Mouse (Mus musculus): ENCODE measurements around the gene Tcp1. TPM values are rescaled to one million over a fixed set of nuclear protein-coding genes. Genes with fewer than 3 reads are reported as not detected.
"Not testable (repeated sequence)": the region's sequence is repeated elsewhere in the genome, so short reads cannot be mapped to it uniquely, and the experiment has no call there.

Tcp1 gene
- polyA plus RNA-seq, 1 experiment from 2014 or later, result 144 TPM

- Histone ChIP-seq H3K4me2 (replicated peaks; ENCODE audit: low read depth) (no peak overlapping the region), H3K4me3 (ENCODE audit: low read depth, low read length) (no peak overlapping the region), H3K9ac (ENCODE audit: low read depth, low read length) (no peak overlapping the region), H3K9me3 (ENCODE audit: control insufficient read depth) (no peaks in the 10 kb centered on the region), H3K4me1 (replicated peaks; ENCODE audit: control insufficient read depth, insufficient read depth, low read length) (no peaks in the 10 kb centered on the region), H3K27ac (ENCODE audit: low read depth, low read length) (no peak overlapping the region), H3K27me3 (replicated peaks; ENCODE audit: control insufficient read depth, insufficient read depth, low read length) (no peaks in the 10 kb centered on the region), H3K36me3 (ENCODE audit: control insufficient read depth, insufficient read depth) (peaks cover 10% of the 10 kb centered on the region; the same call in 1 of the 2 replicates)
- 88% methylated on average over 5 of the region's 5 CpGs for WGBS
- no peak for ATAC-seq
- no peak for TF ChIP-seq CTCF (IDR thresholded peaks at IDR 0.05; ENCODE audit: low read depth)
Measured at GRCm38 (mm10) chr17:12897674-12898073, 17.8 kb upstream of the Tcp1 start.

GRCm38 (mm10) chr17:12898607-12899006, 16.9 kb upstream of the Tcp1 start:
- H3K4me1 ChIP-seq (replicated peaks; ENCODE audit: control insufficient read depth, insufficient read depth, low read length); H3K27me3 ChIP-seq (replicated peaks; ENCODE audit: control insufficient read depth, insufficient read depth, low read length); ATAC-seq; H3K9me3 ChIP-seq (ENCODE audit: control insufficient read depth); H3K4me2 ChIP-seq (replicated peaks; ENCODE audit: low read depth); H3K27ac ChIP-seq (ENCODE audit: low read depth, low read length); H3K4me3 ChIP-seq (ENCODE audit: low read depth, low read length); H3K9ac ChIP-seq (ENCODE audit: low read depth, low read length): not testable (repeated sequence)
- H3K36me3 ChIP-seq (ENCODE audit: control insufficient read depth, insufficient read depth), result peaks cover 16% of the 10 kb centered on the region; the same call in 1 of the 2 replicates
- 36% methylated on average over 2 of the region's 2 CpGs for WGBS

- no peaks in the 10 kb centered on the region for H3K9me3 ChIP-seq (ENCODE audit: control insufficient read depth)
- H3K4me2 ChIP-seq (replicated peaks; ENCODE audit: low read depth), result no peak overlapping the region
- H3K27me3 ChIP-seq (replicated peaks; ENCODE audit: control insufficient read depth, insufficient read depth, low read length), result no peaks in the 10 kb centered on the region
- peaks cover 25% of the 10 kb centered on the region for H3K36me3 ChIP-seq (ENCODE audit: control insufficient read depth, insufficient read depth)
- no peaks in the 10 kb centered on the region for H3K4me1 ChIP-seq (replicated peaks; ENCODE audit: control insufficient read depth, insufficient read depth, low read length)
- no peak for ATAC-seq
- WGBS, result 94% methylated on average over 6 of the region's 6 CpGs
- H3K4me3 ChIP-seq (ENCODE audit: low read depth, low read length), result no peak overlapping the region
- H3K27ac ChIP-seq (ENCODE audit: low read depth, low read length), result no peak overlapping the region
- H3K9ac ChIP-seq (ENCODE audit: low read depth, low read length), result no peak overlapping the region
- no peak for TF ChIP-seq CTCF (IDR thresholded peaks at IDR 0.05; ENCODE audit: low read depth)
Measured at GRCm38 (mm10) chr17:12902291-12902690, 13.2 kb upstream of the Tcp1 start.

- peaks cover 25% of the 10 kb centered on the region for H3K36me3 ChIP-seq (ENCODE audit: control insufficient read depth, insufficient read depth)
- H3K27ac ChIP-seq (ENCODE audit: low read depth, low read length), result no peak overlapping the region
- no peak overlapping the region for H3K4me2 ChIP-seq (replicated peaks; ENCODE audit: low read depth)
- no peaks in the 10 kb centered on the region for H3K27me3 ChIP-seq (replicated peaks; ENCODE audit: control insufficient read depth, insufficient read depth, low read length)
- no peak overlapping the region for H3K9ac ChIP-seq (ENCODE audit: low read depth, low read length)
- no peak for TF ChIP-seq CTCF (IDR thresholded peaks at IDR 0.05; ENCODE audit: low read depth)
- no peak for ATAC-seq
- H3K4me1 ChIP-seq (replicated peaks; ENCODE audit: control insufficient read depth, insufficient read depth, low read length), result no peaks in the 10 kb centered on the region
- no peaks in the 10 kb centered on the region for H3K9me3 ChIP-seq (ENCODE audit: control insufficient read depth)
- no peak overlapping the region for H3K4me3 ChIP-seq (ENCODE audit: low read depth, low read length)
- WGBS, result 60% methylated on average over 12 of the region's 12 CpGs
Measured at GRCm38 (mm10) chr17:12903372-12904333, 11.8 kb upstream of the Tcp1 start.

- TF ChIP-seq CTCF (IDR thresholded peaks at IDR 0.05; ENCODE audit: low read depth), result no peak
- H3K4me2 ChIP-seq (replicated peaks; ENCODE audit: low read depth), result no peak overlapping the region
- H3K36me3 ChIP-seq (ENCODE audit: control insufficient read depth, insufficient read depth), result peaks cover 22% of the 10 kb centered on the region
- 81% methylated on average over 1 of the region's 1 CpGs for WGBS
- H3K27ac ChIP-seq (ENCODE audit: low read depth, low read length), result no peak overlapping the region
- no peak for ATAC-seq
- H3K4me3 ChIP-seq (ENCODE audit: low read depth, low read length), result no peak overlapping the region
- no peak overlapping the region for H3K9ac ChIP-seq (ENCODE audit: low read depth, low read length)
- H3K4me1 ChIP-seq (replicated peaks; ENCODE audit: control insufficient read depth, insufficient read depth, low read length), result no peaks in the 10 kb centered on the region
- no peaks in the 10 kb centered on the region for H3K27me3 ChIP-seq (replicated peaks; ENCODE audit: control insufficient read depth, insufficient read depth, low read length)
- H3K9me3 ChIP-seq (ENCODE audit: control insufficient read depth), result no peaks in the 10 kb centered on the region
Measured at GRCm38 (mm10) chr17:12904349-12904748, 11.2 kb upstream of the Tcp1 start.

- no peak overlapping the region for H3K9ac ChIP-seq (ENCODE audit: low read depth, low read length)
- no peak for TF ChIP-seq CTCF (IDR thresholded peaks at IDR 0.05; ENCODE audit: low read depth)
- no peaks in the 10 kb centered on the region for H3K27me3 ChIP-seq (replicated peaks; ENCODE audit: control insufficient read depth, insufficient read depth, low read length)
- H3K27ac ChIP-seq (ENCODE audit: low read depth, low read length), result no peak overlapping the region
- no peak overlapping the region for H3K4me3 ChIP-seq (ENCODE audit: low read depth, low read length)
- 89% methylated on average over 4 of the region's 4 CpGs for WGBS
- no peaks in the 10 kb centered on the region for H3K9me3 ChIP-seq (ENCODE audit: control insufficient read depth)
- peaks cover 30% of the 10 kb centered on the region for H3K36me3 ChIP-seq (ENCODE audit: control insufficient read depth, insufficient read depth)
- no peak for ATAC-seq
- no peaks in the 10 kb centered on the region for H3K4me1 ChIP-seq (replicated peaks; ENCODE audit: control insufficient read depth, insufficient read depth, low read length)
- H3K4me2 ChIP-seq (replicated peaks; ENCODE audit: low read depth), result no peak overlapping the region
Measured at GRCm38 (mm10) chr17:12905810-12906209, 9.7 kb upstream of the Tcp1 start.

All from intestine, postnatal 0 days (tissue).